Mouse (Mus musculus) spleen, adult 2 months (tissue): ENCODE results near the gene Gsc2. TPM values are rescaled to one million over a fixed set of nuclear protein-coding genes. Genes with fewer than 3 reads are reported as not detected.
A peak's percentile ranks its signal among the peaks of the same experiment; 100 is the strongest.

ENCODE experiments used
- DNase-seq, 2 experiments: peaks; one replicate each; pipeline versions ENCODE4 v3.0.0 to v3.0.0-alpha.2; 2012 to 2021; ENCODE audit warnings: low spot score in 2 of 2, low read depth in 1 of 2
- H3K27ac ChIP-seq: fragments of 200-500 bp; 2 replicates; pipeline ENCODE4 v1.5.1; 2012; ENCODE audit warnings: low read length, inconsistent platforms; ENCODE audit not compliant: insufficient read depth
- H3K27me3 ChIP-seq: fragments of 200-500 bp; 2 replicates; pipeline ENCODE4 v1.6.1; 2012; ENCODE audit warnings: mild to moderate bottlenecking, moderate library complexity, low read length, inconsistent platforms; ENCODE audit not compliant: control insufficient read depth, insufficient read depth
- H3K36me3 ChIP-seq: fragments of 200-500 bp; 2 replicates; pipeline ENCODE4 v1.6.1; 2012; ENCODE audit warnings: mild to moderate bottlenecking, low read length, inconsistent platforms; ENCODE audit not compliant: control insufficient read depth, insufficient read depth
- H3K4me1 ChIP-seq: fragments of 200-500 bp; 2 replicates; pipeline ENCODE4 v1.6.1; 2011; ENCODE audit warnings: inconsistent platforms; ENCODE audit not compliant: control insufficient read depth, insufficient read depth, insufficient read length
- H3K4me3 ChIP-seq: fragments of 200-500 bp; 2 replicates; pipeline ENCODE4 v1.5.1; 2011; ENCODE audit warnings: mild to moderate bottlenecking, inconsistent platforms; ENCODE audit not compliant: insufficient read depth, insufficient read length; ENCODE audit errors: extremely low read depth
- CTCF ChIP-seq: fragments of 200-500 bp; IDR thresholded peaks from 2 replicates; pipeline ENCODE4 v1.5.1; 2011; ENCODE audit warnings: mild to moderate bottlenecking, inconsistent platforms; ENCODE audit not compliant: insufficient read depth, insufficient read length, insufficient replicate concordance; ENCODE audit errors: extremely low read depth
- POLR2A ChIP-seq: fragments of 200-500 bp; IDR thresholded peaks from 2 replicates; pipeline ENCODE4 v1.6.1; 2011; ENCODE audit warnings: low read depth, low read length, inconsistent platforms
- whole genome bisulfite sequencing: fragments of 180-500 bp; shearing (Covaris S2); methylation state at CpG from one replicate; pipeline ENCODE4 v1.1.7; 2018; 5-methylcytosine and 5-hydroxymethylcytosine counted together
- polyA plus RNA-seq: library from polyadenylated mRNA; depleted of rRNA; stranded (reverse); fragments of >200 nt; gene quantifications from 2 replicates; pipeline ENCODE4 v1.2.3, GENCODE M21; 2012

Gene Gsc2
- polyA plus RNA-seq, 1 experiment: not detected

DNA sequence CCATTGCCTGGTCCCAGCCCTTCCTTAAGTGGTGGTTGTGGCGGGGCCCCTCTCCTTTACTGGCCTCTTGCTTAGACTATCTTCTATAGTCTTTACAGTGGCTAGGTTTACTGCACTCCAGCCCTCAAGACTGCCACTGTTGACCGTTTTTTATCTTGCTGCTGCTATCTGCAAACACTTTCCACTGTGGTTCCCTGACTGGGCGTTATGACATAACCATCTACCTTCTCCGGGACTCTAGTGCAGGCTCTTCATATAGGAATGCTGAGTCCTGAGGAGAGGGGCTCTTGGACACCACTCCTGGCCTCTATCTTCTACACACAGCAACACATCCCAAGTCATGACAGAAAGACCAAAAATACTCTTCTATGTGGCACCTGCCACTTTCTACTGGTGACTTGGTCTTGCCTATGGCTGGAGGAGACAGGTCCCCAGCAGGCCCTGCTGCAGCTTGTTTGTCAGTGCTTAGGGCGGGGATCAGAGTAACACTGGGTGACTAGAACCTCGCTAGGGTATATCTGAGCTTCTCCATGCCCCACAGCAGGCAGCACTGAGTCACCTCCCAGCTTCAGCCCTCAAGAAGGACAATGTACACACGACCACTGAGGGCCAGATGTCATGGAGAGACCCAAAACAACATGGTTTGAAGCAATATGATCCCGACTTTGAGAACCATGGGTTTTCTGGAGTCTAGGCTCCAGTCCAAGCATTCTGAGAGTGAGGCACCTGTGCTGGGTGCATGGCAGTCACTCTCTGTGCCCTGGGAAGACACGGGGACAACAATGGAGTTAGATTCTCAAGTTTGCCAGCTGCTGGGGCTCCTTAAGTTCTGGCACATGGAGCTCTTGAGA, 19.0 kb upstream of the Gsc2 start:
- H3K4me3 ChIP-seq: no peak overlapping the region
- H3K27ac ChIP-seq: no peak overlapping the region
- DNase-seq: no peak
- no peaks in the 10 kb centered on the region for H3K27me3 ChIP-seq
- H3K36me3 ChIP-seq: no peaks in the 10 kb centered on the region
- peaks cover 2% of the 10 kb centered on the region; the same call in 1 of the 2 replicates for H3K4me1 ChIP-seq
- TF ChIP-seq CTCF: no peak
- TF ChIP-seq POLR2A: no peak
- WGBS: 78% methylated on average over 9 of the region's 9 CpGs

DNA sequence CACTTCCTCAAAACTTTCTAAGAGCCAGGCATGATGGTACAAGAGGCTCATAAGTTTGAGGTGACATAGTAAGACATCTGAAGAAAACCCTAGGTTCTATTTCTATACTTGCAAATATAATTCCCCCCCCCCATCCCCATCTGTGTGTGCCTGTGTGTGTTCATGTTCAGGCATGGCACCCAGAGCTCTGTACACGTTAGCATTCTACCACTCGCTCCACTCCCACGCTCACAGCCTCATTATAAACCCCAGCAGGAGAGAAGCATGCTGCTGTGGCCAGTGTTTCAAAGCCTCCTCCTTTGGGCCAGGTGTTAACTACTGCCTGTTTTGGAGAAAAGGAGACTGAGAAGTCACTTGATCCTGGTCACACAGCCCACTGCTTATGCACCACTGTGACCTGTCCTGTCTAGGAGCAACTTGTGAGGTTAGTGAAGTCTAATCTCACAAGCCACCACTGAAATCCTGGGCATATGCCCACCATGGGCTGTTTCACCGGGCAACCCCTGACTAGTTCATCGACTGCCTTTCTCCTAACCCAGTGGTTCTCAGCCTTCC, 17.1 kb upstream of the Gsc2 start:
- TF ChIP-seq CTCF (no peak), POLR2A (no peak)
- H3K4me1 ChIP-seq: peaks cover 2% of the 10 kb centered on the region
- no peaks in the 10 kb centered on the region for H3K27me3 ChIP-seq
- 90% methylated on average over 5 of the region's 5 CpGs for WGBS
- H3K36me3 ChIP-seq: no peaks in the 10 kb centered on the region
- H3K4me3 ChIP-seq: no peak overlapping the region
- no peak for DNase-seq
- H3K27ac ChIP-seq: no peak overlapping the region

DNA sequence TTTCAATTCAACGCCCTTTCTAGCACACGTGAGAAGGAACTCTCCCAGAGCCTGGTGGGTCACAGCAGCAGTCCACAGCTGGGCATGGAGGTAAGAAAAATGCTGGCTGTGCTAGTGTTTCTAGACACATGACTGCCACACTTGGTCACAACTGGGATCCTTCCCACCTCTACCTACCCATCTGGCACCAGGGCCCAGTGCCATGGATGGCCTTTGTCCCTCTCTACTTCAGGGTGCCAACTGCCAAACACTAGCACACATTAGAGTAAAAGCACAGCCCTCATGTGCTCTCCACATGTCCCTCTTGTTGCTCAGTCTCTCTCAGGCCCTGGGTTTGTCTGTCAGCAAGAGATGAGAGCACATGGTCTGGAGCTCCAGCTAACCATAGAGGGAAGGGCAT, 14.8 kb upstream of the Gsc2 start:
- no peaks in the 10 kb centered on the region for H3K27me3 ChIP-seq
- H3K27ac ChIP-seq: no peak overlapping the region
- H3K4me3 ChIP-seq: no peak overlapping the region
- H3K4me1 ChIP-seq: peaks cover 2% of the 10 kb centered on the region
- 79% methylated on average over 2 of the region's 2 CpGs for WGBS
- no peak for TF ChIP-seq POLR2A
- TF ChIP-seq CTCF: no peak
- H3K36me3 ChIP-seq: 0 out of 2 replicates have a peak, but pooled peaks cover 2% of the 10 kb centered on the region
- DNase-seq: no peak

DNA sequence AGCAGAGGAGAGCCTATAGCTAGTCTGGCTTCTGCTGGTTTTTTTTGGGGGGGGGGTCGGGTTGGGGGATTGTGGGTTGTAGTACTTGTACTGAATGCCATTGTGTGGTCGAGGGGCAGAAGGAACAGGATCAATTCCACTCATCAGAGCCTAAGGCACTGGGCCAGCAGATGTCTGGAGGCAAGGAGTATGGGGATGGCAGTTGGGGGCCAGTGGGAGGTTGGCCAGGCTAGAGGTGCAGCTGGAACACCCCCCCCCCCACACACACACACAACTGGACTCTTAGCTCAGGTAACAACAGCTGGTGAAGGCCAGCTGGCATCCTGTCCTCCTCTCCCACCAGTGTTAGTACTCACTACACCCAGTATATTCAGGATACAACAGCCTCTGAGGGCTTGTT, 14.4 kb upstream of the Gsc2 start:
- WGBS: 25% methylated on average over 2 of the region's 2 CpGs
- no peak overlapping the region for H3K4me3 ChIP-seq

DNA sequence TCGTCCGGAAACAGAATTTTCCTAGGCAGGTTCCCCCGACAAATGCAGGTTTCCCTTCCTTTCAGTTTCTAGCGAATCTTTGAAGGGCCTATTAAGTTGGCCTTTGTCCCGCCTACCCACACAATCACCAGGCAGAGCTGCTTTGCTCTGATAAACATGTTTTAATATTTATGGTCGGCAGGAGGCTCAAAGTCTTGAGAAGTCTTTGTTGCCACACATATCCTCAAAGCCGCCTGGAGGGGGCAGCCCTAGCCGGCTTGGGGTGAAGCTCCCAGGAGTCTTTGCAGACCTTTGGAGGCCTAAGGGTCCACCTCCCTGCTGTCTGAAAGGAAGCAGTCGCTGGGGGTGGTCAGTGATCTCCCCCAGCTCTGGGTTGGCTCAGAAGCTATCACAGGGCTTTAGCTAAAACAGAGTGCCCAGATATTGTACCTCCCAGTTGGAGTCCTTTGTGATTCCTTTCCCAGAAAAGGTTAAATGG, 13.8 kb upstream of the Gsc2 start:
- DNase-seq: peak; percentile 73 to 84
- TF ChIP-seq POLR2A (no peak), CTCF (peak; percentile 51; the same call in 1 of the 2 replicates)
- under 1% methylated on average over 9 of the region's 9 CpGs for WGBS

More for the DNA sequence above, 14.4 kb upstream of the Gsc2 start:
- no peak for TF ChIP-seq POLR2A
- TF ChIP-seq CTCF: no peak
- DNase-seq: no peak
- no peaks in the 10 kb centered on the region for H3K27me3 ChIP-seq
- no peak overlapping the region for H3K27ac ChIP-seq
- H3K36me3 ChIP-seq: 0 out of 2 replicates have a peak, but pooled peaks cover 2% of the 10 kb centered on the region
- H3K4me1 ChIP-seq: no peaks in the 10 kb centered on the region; the same call in 1 of the 2 replicates

DNA sequence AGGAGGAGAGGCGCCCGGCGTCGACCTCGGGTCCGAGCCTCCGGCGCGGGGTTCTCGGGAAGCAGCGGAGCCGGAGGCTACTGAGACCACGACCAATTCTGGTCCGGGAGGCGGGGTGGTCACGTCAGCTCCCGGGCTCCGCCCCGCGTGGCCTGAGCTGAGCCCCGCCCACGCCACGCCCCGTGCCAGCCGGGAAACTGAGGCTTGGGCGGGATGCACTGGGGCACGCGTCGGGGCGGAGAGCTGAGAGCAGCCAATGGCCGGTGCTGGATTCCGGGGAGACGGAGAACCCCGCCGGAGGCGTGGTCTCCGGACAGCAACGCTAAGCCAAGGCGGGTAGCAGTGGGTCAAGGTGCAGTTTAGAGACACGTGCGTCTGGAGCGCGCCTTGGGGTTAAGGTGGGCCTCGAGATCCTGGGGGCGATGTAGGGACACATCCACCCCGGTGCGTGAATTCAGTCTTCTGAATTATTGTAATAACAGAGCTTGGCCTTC, 13.3 kb upstream of the Gsc2 start, which contains the start of gene Slc25a1:
TSS of gene Slc25a1 (minus strand) at position 133 of the 494 bp plus-strand sequence.
- Histone ChIP-seq H3K27ac (peak within 1 kb of the TSS; percentile 84), H3K36me3 (0 out of 2 replicates have a peak, but pooled peaks cover 2% of the 10 kb centered on the region), H3K27me3 (no peaks in the 10 kb centered on the region), H3K4me1 (no peaks in the 10 kb centered on the region; the same call in 1 of the 2 replicates), H3K4me3 (peak within 1 kb of the TSS; percentile 81)
- TF ChIP-seq CTCF (no peak), POLR2A (no peak)
- peak in 1 of 2 experiments; percentile 67 for DNase-seq
- under 1% methylated on average over 47 of the region's 47 CpGs for WGBS

More for the DNA sequence above, 13.8 kb upstream of the Gsc2 start:
- peak overlapping the region; percentile 81 for H3K4me3 ChIP-seq
- 0 out of 2 replicates have a peak, but pooled peaks cover 2% of the 10 kb centered on the region for H3K36me3 ChIP-seq
- no peaks in the 10 kb centered on the region for H3K27me3 ChIP-seq
- no peaks in the 10 kb centered on the region; the same call in 1 of the 2 replicates for H3K4me1 ChIP-seq
- H3K27ac ChIP-seq: peak overlapping the region; percentile 84
